Mouse (Mus musculus) urinary bladder, adult 2 months (tissue): ENCODE results near the gene Pafah2. TPM values are rescaled to one million over a fixed set of nuclear protein-coding genes. Genes with fewer than 3 reads are reported as not detected.

Source experiments
- DNase-seq: peaks from one replicate; pipeline ENCODE4 v3.0.0; 2022; ENCODE audit warnings: low spot score
- polyA plus RNA-seq: library from polyadenylated mRNA; depleted of rRNA; stranded (reverse); fragments of >200 nt; gene quantifications from 2 replicates; pipeline ENCODE4 v1.2.3, GENCODE M21; 2012; rRNA removed

Gene Pafah2
- polyA plus RNA-seq, 1 experiment: 39.9 TPM

GRCm38 (mm10) chr4:134460277-134460676 is 64.2 kb downstream of the Pafah2 start:
- DNase-seq: no peak

- no peak for DNase-seq
These were observed 65.1 kb downstream of the Pafah2 start for GRCm38 (mm10) chr4:134461252-134461651.

DNA sequence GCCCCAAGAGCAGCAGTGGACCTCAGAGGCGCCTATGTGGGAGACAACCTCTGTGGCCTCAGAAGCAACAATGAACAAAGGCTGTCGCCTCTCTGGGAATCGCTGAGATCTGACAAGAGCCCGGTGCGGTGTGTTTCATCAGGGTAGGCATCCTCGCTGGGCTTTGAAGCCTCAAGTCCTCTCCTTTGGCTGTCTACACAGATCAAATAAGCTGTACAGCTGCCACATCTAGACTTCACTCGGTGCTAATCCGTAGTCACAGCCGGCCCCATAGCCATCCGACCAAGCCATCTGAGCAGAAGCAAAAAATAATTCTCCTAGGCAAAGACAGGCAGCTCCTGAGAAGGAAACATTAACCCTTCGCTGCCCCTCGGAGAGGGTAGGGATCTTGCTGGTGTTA is 69.7 kb downstream of the Pafah2 start:
- no peak for DNase-seq

DNA sequence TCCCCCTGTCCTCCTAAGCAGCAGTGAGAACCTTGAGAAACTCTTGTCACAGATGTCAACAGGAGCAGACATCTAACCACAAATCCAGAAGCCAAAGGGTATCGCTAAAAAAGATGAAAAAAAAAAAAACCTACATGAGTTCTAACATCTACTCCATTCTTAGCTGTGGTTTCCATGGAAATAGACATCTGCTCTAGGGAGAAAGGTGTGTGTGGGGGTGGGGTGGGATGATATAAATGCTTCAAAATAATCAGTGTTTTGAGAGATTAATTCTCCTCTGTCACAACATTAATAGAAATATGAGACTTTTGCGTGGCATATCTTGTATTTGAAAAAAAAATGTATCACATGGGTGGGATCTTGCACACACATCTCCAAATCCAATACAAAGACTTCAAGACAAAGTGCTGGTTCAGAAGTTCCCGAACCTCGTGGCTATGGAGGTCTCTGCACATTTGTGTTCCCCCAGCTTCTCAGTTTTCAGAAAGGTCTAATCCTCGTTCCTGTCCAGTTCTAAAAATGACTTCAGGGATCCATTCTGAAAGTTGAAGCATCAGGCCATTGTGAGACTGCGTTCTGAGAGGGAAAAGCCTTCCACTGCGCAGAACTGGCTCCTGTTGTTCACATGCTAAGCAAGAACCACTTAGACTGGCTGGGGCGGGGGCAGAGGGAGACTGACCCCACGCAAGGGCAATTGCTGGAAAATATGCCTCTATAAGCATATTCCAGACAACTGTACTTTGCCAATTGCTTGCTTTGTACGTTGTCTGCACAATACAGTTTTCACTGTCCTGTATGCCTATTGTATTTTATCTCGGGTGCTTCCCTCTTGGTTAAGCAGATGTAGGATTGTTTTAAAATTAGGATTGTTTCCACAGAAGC is 70.5 kb downstream of the Pafah2 start:
- DNase-seq: no peak

- DNase-seq: no peak
These were observed 71.5 kb downstream of the Pafah2 start for GRCm38 (mm10) chr4:134467435-134468214.

- peak; percentile 93 for DNase-seq
These were observed 72.1 kb downstream of the Pafah2 start, which contains the start of gene Stmn1 for GRCm38 (mm10) chr4:134468215-134468575. TSS of gene Stmn1 (plus strand) at chr4:134468320.

GRCm38 (mm10) chr4:134468578-134469266 is 72.6 kb downstream of the Pafah2 start:
- DNase-seq: peak; percentile 82

GRCm38 (mm10) chr4:134469341-134469796 is 73.2 kb downstream of the Pafah2 start:
- DNase-seq: no peak

GRCm38 (mm10) chr4:134469985-134470384 is 73.9 kb downstream of the Pafah2 start:
- no peak for DNase-seq

- no peak for DNase-seq
These were observed 75.3 kb downstream of the Pafah2 start for GRCm38 (mm10) chr4:134471469-134471868.

DNA sequence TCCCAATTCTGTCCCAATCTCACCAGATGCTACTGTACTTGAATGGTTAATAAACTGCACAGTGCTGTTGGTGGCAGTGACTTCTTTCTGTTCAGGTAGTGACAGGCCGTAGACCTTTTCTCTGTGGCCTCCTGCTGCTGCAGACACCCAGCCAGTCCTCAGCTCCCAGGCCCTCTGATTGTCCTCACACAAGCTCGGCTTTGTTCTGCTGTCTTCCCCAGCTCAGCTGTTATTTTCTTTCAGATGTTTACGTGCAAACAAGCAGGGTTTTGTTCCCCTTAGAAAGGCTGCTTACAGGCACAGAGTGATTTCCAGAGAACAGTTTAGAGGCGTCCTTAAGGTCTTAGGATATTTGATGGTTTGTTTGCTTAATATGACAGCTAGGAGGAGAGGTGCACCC is 77.6 kb downstream of the Pafah2 start:
- DNase-seq: no peak

DNA sequence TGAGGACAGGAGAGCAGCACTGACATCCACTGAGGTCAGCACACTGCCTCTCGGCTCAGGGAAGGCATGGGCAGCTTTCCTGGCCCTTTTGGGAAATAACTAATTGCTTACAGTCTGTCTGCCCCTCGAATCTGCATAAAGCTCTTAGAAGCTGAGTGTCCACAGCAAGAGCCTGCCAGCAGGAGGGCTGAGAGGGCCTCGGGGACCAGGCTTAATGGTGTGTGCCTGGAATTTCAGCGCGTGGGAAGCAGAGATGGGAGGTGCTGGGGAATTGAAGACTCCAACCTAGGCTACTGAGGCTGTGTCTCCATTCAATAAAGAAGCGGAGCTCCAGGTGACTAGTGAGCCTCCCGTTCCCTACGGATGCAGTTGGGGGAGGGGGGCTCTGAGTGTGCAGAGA is 78.1 kb downstream of the Pafah2 start:
- DNase-seq: no peak

DNA sequence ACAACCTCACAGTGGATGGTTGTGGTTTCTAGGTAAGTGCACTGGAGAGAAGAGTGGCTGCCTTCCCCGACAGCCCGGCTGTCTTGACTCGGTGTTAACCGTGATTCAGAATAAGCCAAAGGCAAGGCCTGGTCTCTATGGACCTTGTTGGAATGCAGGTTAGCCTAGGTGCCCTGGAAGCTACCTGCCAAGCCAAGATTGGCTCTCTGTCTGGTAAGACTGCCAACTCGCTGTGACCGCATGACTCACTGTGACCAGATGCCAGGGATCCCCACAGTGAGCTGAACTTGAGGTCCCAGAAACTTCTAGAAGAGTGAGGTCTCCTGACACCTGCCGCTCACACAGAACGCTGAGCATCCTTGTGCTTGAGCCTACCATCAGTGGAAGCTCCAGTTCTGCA is 80.8 kb downstream of the Pafah2 start:
- no peak for DNase-seq

Other genes with a start within 250 kb of the Pafah2 start
- gene Cep85, start 209.2 kb upstream of the Pafah2 start, polyA plus RNA-seq: 22.9 and 23.6 TPM in 2 replicates
- gene Gm7534, start 193.3 kb upstream of the Pafah2 start, polyA plus RNA-seq: not detected in 2 replicates
- 0.50 and 1.0 TPM in 2 replicates for gene Catsper4, start 168.9 kb upstream of the Pafah2 start, polyA plus RNA-seq
- 11.5 and 13.1 TPM in 2 replicates for gene Cnksr1, start 157.9 kb upstream of the Pafah2 start, polyA plus RNA-seq
- not detected in 2 replicates for gene E130218I03Rik, start 152.7 kb upstream of the Pafah2 start, polyA plus RNA-seq
- 8.9 and 11.0 TPM in 2 replicates for gene Zfp593, start 150.7 kb upstream of the Pafah2 start, polyA plus RNA-seq
- gene Gm30191, start 149.4 kb upstream of the Pafah2 start, polyA plus RNA-seq: not detected in 2 replicates
- gene Grrp1, start 142.2 kb upstream of the Pafah2 start, polyA plus RNA-seq: 13.7 TPM in 2 replicates
- 5.8 and 7.5 TPM in 2 replicates for gene Pdik1l, start 108.4 kb upstream of the Pafah2 start, polyA plus RNA-seq
- gene Trim63, start 81.2 kb upstream of the Pafah2 start, polyA plus RNA-seq: 0.04 and 0.12 TPM in 2 replicates
- 0.06 and 0.08 TPM in 2 replicates for gene Slc30a2, start 53.1 kb upstream of the Pafah2 start, polyA plus RNA-seq
- gene Extl1, start 12.5 kb upstream of the Pafah2 start, polyA plus RNA-seq: 9.8 and 10.9 TPM in 2 replicates
- gene Stmn1, start 72.0 kb downstream of the Pafah2 start, polyA plus RNA-seq: 67.0 and 104 TPM in 2 replicates
- gene Paqr7, start 100.4 kb downstream of the Pafah2 start, polyA plus RNA-seq: 40.0 and 42.7 TPM in 2 replicates
- 0.44 and 0.72 TPM in 2 replicates for gene Aunip, start 114.7 kb downstream of the Pafah2 start, polyA plus RNA-seq
- gene Mtfr1l, start 139.1 kb downstream of the Pafah2 start, polyA plus RNA-seq: 153 and 165 TPM in 2 replicates
- 25.8 and 33.1 TPM in 2 replicates for gene Selenon, start 155.8 kb downstream of the Pafah2 start, polyA plus RNA-seq